Mouse (Mus musculus): Measurements from ENCODE around the gene Zfpm1.

DNA sequence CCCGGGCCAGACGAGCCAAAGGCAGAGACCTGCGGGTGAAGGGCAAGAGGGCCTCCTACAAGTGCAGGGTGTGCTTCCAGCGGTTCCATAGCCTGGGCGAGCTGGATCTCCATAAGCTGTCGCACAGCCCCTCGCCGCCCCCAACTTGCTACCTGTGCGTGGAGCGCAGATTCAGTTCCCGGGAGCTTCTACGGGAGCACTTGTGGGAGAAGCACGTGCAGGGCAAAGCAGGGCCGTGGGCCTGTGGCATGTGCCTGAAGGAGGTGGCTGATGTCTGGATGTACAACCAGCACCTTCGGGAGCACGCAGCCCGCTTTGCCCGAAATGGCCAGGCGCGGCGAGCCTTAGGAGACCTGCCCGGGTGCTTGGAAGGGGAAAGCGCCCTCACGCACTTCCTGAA, 13.1 kb upstream of the Zfpm1 start:
- no peak for TF ChIP-seq POLR2A (IDR thresholded peaks at IDR 0.05; ENCODE audit: control insufficient read depth, low read depth, low read length)
- TF ChIP-seq CTCF (IDR thresholded peaks at IDR 0.05; ENCODE audit: control insufficient read depth, insufficient read depth, insufficient replicate concordance, low read depth, low read length): no peak; the same call in 1 of the 2 replicates

All from testis, adult 2 months (tissue).